Mouse (Mus musculus) gastrocnemius, adult 2 months (tissue): ENCODE measurements around the gene Prr5l. TPM values are rescaled to one million over a fixed set of nuclear protein-coding genes. Genes with fewer than 3 reads are reported as not detected.

ENCODE experiments used
- DNase-seq: peaks from one replicate; pipeline ENCODE4 v3.0.0; 2022
- H3K27ac ChIP-seq: fragments of 200-600 bp; 2 replicates; pipeline ENCODE4 v1.8.1; 2022; ENCODE audit warnings: mild to moderate bottlenecking
- H3K4me3 ChIP-seq: fragments of 200-600 bp; 2 replicates; pipeline ENCODE4 v1.8.1; 2022; ENCODE audit warnings: mild to moderate bottlenecking, moderate library complexity
- CTCF ChIP-seq: fragments of 200-600 bp; IDR thresholded peaks from 2 replicates; pipeline ENCODE4 v1.8.1; 2022; ENCODE audit warnings: antibody characterized with exemption, mild to moderate bottlenecking, moderate library complexity
- intact Hi-C: fragments of 180-260 bp; cut with DNase I; formaldehyde crosslinking; loops from one replicate; pipeline ENCODE4 v1.15.1; 2025
- total RNA-seq, 2 experiments: library from RNA; stranded (reverse); gene quantifications; 2 replicates each; pipeline ENCODE4 v1.2.3; 2021

Prr5l gene
- total RNA-seq, 2 experiments from 2014 or later = 0.53 TPM; not detected in 1

- no peak overlapping the region for H3K4me3 ChIP-seq
- intact Hi-C loops = no loop called here
- DNase-seq = no peak
- no peak overlapping the region for H3K27ac ChIP-seq
- no peak for TF ChIP-seq CTCF
Observed at GRCm38 (mm10) chr2:101862219-101863123, 20.4 kb downstream of the Prr5l start.

- no peak overlapping the region for H3K4me3 ChIP-seq
- intact Hi-C loops = no loop called here
- DNase-seq = no peak
- H3K27ac ChIP-seq = no peak overlapping the region
- TF ChIP-seq CTCF = no peak
Observed at GRCm38 (mm10) chr2:101860920-101861485, 21.8 kb downstream of the Prr5l start.

- intact Hi-C loops = no loop called here
- Histone ChIP-seq H3K4me3 (no peak overlapping the region), H3K27ac (no peak overlapping the region)
- DNase-seq = no peak
- TF ChIP-seq CTCF = no peak
Observed at GRCm38 (mm10) chr2:101856174-101856573, 26.7 kb downstream of the Prr5l start.

GRCm38 (mm10) chr2:101854792-101855191, 28.0 kb downstream of the Prr5l start:
- Histone ChIP-seq H3K27ac (no peak overlapping the region), H3K4me3 (no peak overlapping the region)
- DNase-seq = no peak
- TF ChIP-seq CTCF = no peak
- intact Hi-C loops = no loop called here

- Histone ChIP-seq H3K4me3 (no peak overlapping the region), H3K27ac (no peak overlapping the region)
- DNase-seq = no peak
- intact Hi-C loops = no loop called here
- TF ChIP-seq CTCF = no peak
Observed at GRCm38 (mm10) chr2:101842756-101843155, 40.1 kb downstream of the Prr5l start.

- intact Hi-C loops = loop anchor here (2.0 kb wide), 1 partner anchor 26 kb away; no protein-coding TSS in a partner anchor
- Histone ChIP-seq H3K4me3 (no peak overlapping the region), H3K27ac (no peak overlapping the region)
- no peak for TF ChIP-seq CTCF
- no peak for DNase-seq
Observed at GRCm38 (mm10) chr2:101834816-101835523, 47.9 kb downstream of the Prr5l start.

GRCm38 (mm10) chr2:101832361-101832760, 50.5 kb downstream of the Prr5l start:
- H3K27ac ChIP-seq = no peak overlapping the region
- intact Hi-C loops = no loop called here
- no peak overlapping the region for H3K4me3 ChIP-seq
- DNase-seq = no peak
- no peak for TF ChIP-seq CTCF

- no peak for TF ChIP-seq CTCF
- DNase-seq = no peak
- intact Hi-C loops = no loop called here
- H3K27ac ChIP-seq = no peak overlapping the region
- H3K4me3 ChIP-seq = no peak overlapping the region
Observed at GRCm38 (mm10) chr2:101831851-101832250, 51.0 kb downstream of the Prr5l start.

- no peak overlapping the region for H3K27ac ChIP-seq
- intact Hi-C loops = no loop called here
- H3K4me3 ChIP-seq = no peak overlapping the region
- DNase-seq = no peak
- no peak for TF ChIP-seq CTCF
Observed at GRCm38 (mm10) chr2:101830186-101830915, 52.5 kb downstream of the Prr5l start.

- intact Hi-C loops = loop anchor here (2.0 to 5.0 kb wide), 2 partner anchors 122 to 136 kb away; no protein-coding TSS in a partner anchor
- DNase-seq = no peak
- H3K27ac ChIP-seq = no peak overlapping the region
Observed at GRCm38 (mm10) chr2:101829013-101829412, 53.8 kb downstream of the Prr5l start.

GRCm38 (mm10) chr2:101828057-101828643, 54.7 kb downstream of the Prr5l start:
- no peak for DNase-seq
- no peak overlapping the region for H3K4me3 ChIP-seq
- H3K27ac ChIP-seq = peak overlapping the region; percentile 17; the same call in 1 of the 2 replicates
- intact Hi-C loops = loop anchor here (2.0 to 5.0 kb wide), 2 partner anchors 121 to 135 kb away; no protein-coding TSS in a partner anchor
- TF ChIP-seq CTCF = peak; percentile 70

More at GRCm38 (mm10) chr2:101829013-101829412, 53.8 kb downstream of the Prr5l start:
- H3K4me3 ChIP-seq = no peak overlapping the region
- no peak for TF ChIP-seq CTCF

GRCm38 (mm10) chr2:101827626-101828025, 55.2 kb downstream of the Prr5l start:
- intact Hi-C loops = loop anchor here (2.0 to 5.0 kb wide), 2 partner anchors 120 to 135 kb away; no protein-coding TSS in a partner anchor

More at GRCm38 (mm10) chr2:101827626-101828025, 55.2 kb downstream of the Prr5l start:
- peak overlapping the region; percentile 17; the same call in 1 of the 2 replicates for H3K27ac ChIP-seq
- TF ChIP-seq CTCF = no peak
- DNase-seq = no peak
- H3K4me3 ChIP-seq = no peak overlapping the region
